Mouse (Mus musculus): ENCODE measurements at regions not wholly inside any gene's neighbourhood (a gene's known extent, or its start where the extent isn't known, plus 50 kb on each side); places are given as distances from the start of the nearest gene placed in this dataset.

- ATAC-seq: no peak
These were observed 51.4 kb upstream of the Tnfaip3 start for GRCm38 (mm10) chr10:19066821-19067350.
